Mouse (Mus musculus) neural tube, embryonic 12.5 days (tissue): ENCODE results near the gene Cdc25b. TPM values are rescaled to one million over a fixed set of nuclear protein-coding genes. Genes with fewer than 3 reads are reported as not detected.

Experiments
- ATAC-seq: fragments of 200-750 bp; cut with Nextera tagmentation; 2 replicates; pipeline ENCODE4 v1.8.0; 2017; ENCODE audit warnings: low read depth, mild to moderate bottlenecking, moderate TSS enrichment, moderate library complexity; ENCODE audit not compliant: low FRiP score
- H3K27ac ChIP-seq: fragments of 300-500 bp; sonication (generic); 2 replicates; pipeline ENCODE4 v1.5.1; 2016
- H3K27me3 ChIP-seq: fragments of 300-500 bp; sonication (generic); replicated peaks from 2 replicates; pipeline ENCODE4 v1.6.1; 2016; ENCODE audit warnings: mild to moderate bottlenecking
- H3K36me3 ChIP-seq: fragments of 300-500 bp; sonication (generic); 2 replicates; pipeline ENCODE4 v1.6.1; 2016; ENCODE audit warnings: mild to moderate bottlenecking
- H3K4me1 ChIP-seq: fragments of 300-500 bp; sonication (generic); 2 replicates; pipeline ENCODE4 v1.6.1; 2016
- H3K4me2 ChIP-seq: fragments of 300-500 bp; sonication (generic); replicated peaks from 2 replicates; pipeline ENCODE4 v1.6.1; 2016; ENCODE audit warnings: mild to moderate bottlenecking
- H3K4me3 ChIP-seq: fragments of 300-500 bp; sonication (generic); 2 replicates; pipeline ENCODE4 v1.5.1; 2016
- H3K9ac ChIP-seq: fragments of 300-500 bp; sonication (generic); 2 replicates; pipeline ENCODE4 v1.6.1; 2016; ENCODE audit warnings: mild to moderate bottlenecking
- H3K9me3 ChIP-seq: fragments of 300-500 bp; sonication (generic); 2 replicates; pipeline ENCODE4 v1.6.1; 2016; ENCODE audit warnings: mild to moderate bottlenecking
- WGBS: fragments of 180-500 bp; shearing (Covaris S2); methylation state at CpG from one replicate; pipeline ENCODE4 v1.1.7; 2016; 5-methylcytosine and 5-hydroxymethylcytosine counted together
- polyA plus RNA-seq: library from polyadenylated mRNA; unstranded; fragments of >200 nt; fragmentation: Nextera tagmentation; extraction: Ambion mirVana; gene quantifications from 2 replicates; pipeline ENCODE4 v1.2.1, GENCODE M21; 2016

Gene Cdc25b
- polyA plus RNA-seq, 1 experiment from 2014 or later: 99.5 TPM

DNA sequence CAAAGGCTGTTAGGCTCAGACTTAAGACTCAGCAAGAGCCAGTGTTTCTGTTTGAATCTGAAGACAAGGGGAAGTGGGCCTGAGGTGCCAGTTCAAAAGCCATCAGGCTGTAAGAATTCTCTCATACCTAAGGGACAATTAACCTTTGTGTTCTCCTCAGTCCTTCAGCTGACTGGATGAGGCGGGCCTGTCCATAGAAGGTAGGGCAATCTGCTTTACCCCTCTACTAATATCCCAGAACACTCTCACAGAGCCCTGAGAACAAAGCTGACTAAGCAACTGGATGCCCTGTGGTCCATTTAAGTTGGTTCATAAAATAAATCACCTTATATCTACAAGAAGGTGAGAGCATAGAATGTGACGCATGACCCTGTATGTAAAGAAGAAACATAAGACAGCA lies 20.6 kb upstream of the Cdc25b start:
- Histone ChIP-seq H3K27ac (no peak overlapping the region), H3K27me3 (peaks cover 10% of the 10 kb centered on the region), H3K9ac (no peak overlapping the region), H3K4me2 (no peak overlapping the region), H3K9me3 (no peaks in the 10 kb centered on the region), H3K4me1 (no peaks in the 10 kb centered on the region), H3K36me3 (no peaks in the 10 kb centered on the region), H3K4me3 (no peak overlapping the region)
- ATAC-seq: no peak
- 83% methylated on average over 2 of the region's 2 CpGs for WGBS

DNA sequence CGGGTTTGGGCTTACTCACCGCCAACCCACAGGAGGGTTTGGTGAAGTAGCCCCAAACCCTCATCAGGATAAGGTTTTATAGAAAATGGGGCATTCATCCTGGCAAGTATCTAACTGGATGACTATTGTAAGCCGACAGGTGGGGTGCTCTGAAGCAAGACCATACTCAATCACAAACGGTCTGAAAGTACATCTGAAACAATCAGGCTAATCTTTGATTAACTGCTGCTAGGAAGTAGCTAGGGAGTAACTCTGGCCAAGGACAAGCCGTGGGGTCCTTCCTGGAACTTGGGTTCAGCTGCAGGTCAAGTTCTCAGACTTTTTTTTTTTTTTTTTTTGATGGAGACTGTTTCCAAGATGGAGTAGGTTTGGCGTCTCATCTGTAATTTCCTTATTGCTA lies 18.8 kb upstream of the Cdc25b start:
- no peak overlapping the region for H3K9ac ChIP-seq
- H3K4me3 ChIP-seq: no peak overlapping the region
- peaks cover 28% of the 10 kb centered on the region for H3K27me3 ChIP-seq
- 0 out of 2 replicates have a peak, but pooled peaks cover 5% of the 10 kb centered on the region for H3K4me1 ChIP-seq
- no peak for ATAC-seq
- H3K36me3 ChIP-seq: peaks cover 6% of the 10 kb centered on the region; the same call in 1 of the 2 replicates
- no peak overlapping the region for H3K4me2 ChIP-seq
- 81% methylated on average over 6 of the region's 6 CpGs for WGBS
- H3K9me3 ChIP-seq: no peaks in the 10 kb centered on the region
- no peak overlapping the region for H3K27ac ChIP-seq

GRCm38 (mm10) chr2:131168914-131169313 lies 17.8 kb upstream of the Cdc25b start:
- Histone ChIP-seq H3K4me1 (0 out of 2 replicates have a peak, but pooled peaks cover 5% of the 10 kb centered on the region), H3K27ac (no peak overlapping the region), H3K4me3 (no peak overlapping the region), H3K9ac (no peak overlapping the region), H3K36me3 (peaks cover 6% of the 10 kb centered on the region; the same call in 1 of the 2 replicates), H3K27me3 (peaks cover 35% of the 10 kb centered on the region), H3K9me3 (no peaks in the 10 kb centered on the region), H3K4me2 (no peak overlapping the region)
- no peak for ATAC-seq
- 78% methylated on average over 1 of the region's 1 CpGs for WGBS

DNA sequence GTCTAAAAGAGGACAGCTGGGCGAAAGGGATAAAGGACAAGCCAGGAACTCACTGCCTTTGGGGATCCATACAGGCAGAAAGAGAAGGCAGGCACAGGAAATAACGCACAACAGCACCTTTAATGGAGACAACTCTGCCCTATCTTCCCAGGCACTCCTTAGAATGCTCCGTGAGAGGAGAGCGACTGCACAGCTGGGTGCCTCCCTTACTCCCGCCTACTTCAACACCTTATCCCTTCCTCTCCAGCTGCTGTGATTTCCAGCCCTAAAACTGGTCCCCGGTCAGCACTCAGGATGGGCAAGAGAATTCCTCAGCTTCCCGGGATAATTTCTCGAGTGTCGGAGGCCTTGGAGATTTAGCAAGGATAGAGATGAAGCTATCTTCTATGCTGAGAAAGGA lies 15.8 kb upstream of the Cdc25b start:
- WGBS: 13% methylated on average over 9 of the region's 9 CpGs
- no peak overlapping the region for H3K4me3 ChIP-seq
- H3K4me2 ChIP-seq: no peak overlapping the region
- H3K36me3 ChIP-seq: peaks cover 6% of the 10 kb centered on the region; the same call in 1 of the 2 replicates
- H3K4me1 ChIP-seq: peaks cover 18% of the 10 kb centered on the region; the same call in 1 of the 2 replicates
- no peak overlapping the region for H3K27ac ChIP-seq
- peaks cover 35% of the 10 kb centered on the region for H3K27me3 ChIP-seq
- no peak for ATAC-seq
- H3K9me3 ChIP-seq: no peaks in the 10 kb centered on the region
- no peak overlapping the region for H3K9ac ChIP-seq

- peaks cover 8% of the 10 kb centered on the region; the same call in 1 of the 2 replicates for H3K36me3 ChIP-seq
- ATAC-seq: no peak
- no peak overlapping the region for H3K27ac ChIP-seq
- no peaks in the 10 kb centered on the region for H3K9me3 ChIP-seq
- peaks cover 22% of the 10 kb centered on the region for H3K4me1 ChIP-seq
- WGBS: 5% methylated on average over 43 of the region's 43 CpGs
- no peak overlapping the region for H3K4me3 ChIP-seq
- H3K9ac ChIP-seq: 0 out of 2 replicates have a peak overlapping the region, but pooled peaks have one; percentile 19
- H3K27me3 ChIP-seq: peaks cover 35% of the 10 kb centered on the region
- peak overlapping the region; percentile 46 for H3K4me2 ChIP-seq
These were observed 15.2 kb upstream of the Cdc25b start for GRCm38 (mm10) chr2:131171401-131172104.

GRCm38 (mm10) chr2:131172322-131172721 lies 14.4 kb upstream of the Cdc25b start:
- no peak overlapping the region for H3K27ac ChIP-seq
- no peak overlapping the region for H3K4me3 ChIP-seq
- H3K27me3 ChIP-seq: peaks cover 35% of the 10 kb centered on the region
- no peaks in the 10 kb centered on the region for H3K9me3 ChIP-seq
- peaks cover 11% of the 10 kb centered on the region for H3K36me3 ChIP-seq
- H3K4me1 ChIP-seq: peaks cover 30% of the 10 kb centered on the region
- 43% methylated on average over 9 of the region's 9 CpGs for WGBS
- H3K4me2 ChIP-seq: no peak overlapping the region
- no peak overlapping the region for H3K9ac ChIP-seq
- ATAC-seq: no peak

DNA sequence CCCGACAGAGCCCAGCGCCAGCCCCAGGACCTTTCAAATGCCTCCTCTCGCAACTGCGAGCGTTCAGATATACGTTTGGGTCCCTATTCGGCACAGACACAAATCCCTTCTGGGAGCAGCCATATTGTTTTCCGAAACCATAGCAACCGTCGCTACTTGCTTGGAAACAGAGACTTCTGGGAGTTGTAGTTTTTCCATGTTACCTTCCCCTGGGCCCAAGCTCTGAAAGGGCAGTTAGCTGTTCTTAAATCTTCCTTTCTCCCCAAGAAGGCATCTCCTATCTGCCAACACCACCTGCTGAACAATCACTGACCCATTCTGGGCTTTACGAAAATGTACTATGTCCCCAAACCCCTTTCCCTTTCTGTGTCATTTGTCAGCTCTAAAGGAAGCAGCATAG lies 12.0 kb upstream of the Cdc25b start:
- peak; percentile 35 for ATAC-seq
- 5% methylated on average over 11 of the region's 11 CpGs for WGBS
- H3K4me1 ChIP-seq: peaks cover 51% of the 10 kb centered on the region
- H3K27ac ChIP-seq: no peak overlapping the region
- no peaks in the 10 kb centered on the region for H3K9me3 ChIP-seq
- peaks cover 35% of the 10 kb centered on the region for H3K27me3 ChIP-seq
- H3K4me3 ChIP-seq: peak overlapping the region; percentile 28
- peaks cover 17% of the 10 kb centered on the region for H3K36me3 ChIP-seq
- peak overlapping the region; percentile 67 for H3K4me2 ChIP-seq
- no peak overlapping the region for H3K9ac ChIP-seq

DNA sequence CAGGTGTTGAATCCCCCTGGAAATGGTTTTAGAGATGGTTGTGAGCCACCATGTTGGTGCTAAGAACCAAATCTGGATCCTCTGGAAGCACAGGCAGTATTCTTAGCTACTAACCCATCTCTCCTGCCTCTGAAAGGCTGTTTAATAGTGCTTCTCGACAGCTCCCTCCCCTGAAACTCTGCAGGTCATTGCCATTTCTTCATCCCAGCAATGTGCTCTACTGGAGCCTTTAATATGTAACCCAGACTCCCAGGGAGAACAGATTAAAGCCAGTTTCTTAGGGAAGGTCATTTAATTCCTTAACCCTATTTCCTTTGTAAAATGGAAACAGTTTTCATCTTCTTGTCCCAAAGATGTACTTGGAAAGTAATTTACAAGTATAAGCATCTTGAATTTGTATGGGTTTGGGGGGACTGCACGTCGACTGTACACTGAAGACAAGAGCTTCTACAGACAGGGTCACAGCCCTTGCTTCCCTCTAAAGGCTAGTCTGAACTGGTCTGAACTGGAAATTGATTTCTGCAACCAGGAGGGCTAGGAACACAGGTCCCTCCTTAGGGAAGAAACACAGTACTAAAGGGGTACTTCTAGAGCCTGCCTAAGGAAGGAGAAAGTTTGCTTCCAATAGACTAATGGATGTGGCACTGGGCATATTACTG lies 11.3 kb upstream of the Cdc25b start:
- H3K4me2 ChIP-seq: no peak overlapping the region; the same call in 1 of the 2 replicates
- peaks cover 32% of the 10 kb centered on the region for H3K27me3 ChIP-seq
- H3K36me3 ChIP-seq: peaks cover 17% of the 10 kb centered on the region
- 77% methylated on average over 3 of the region's 3 CpGs for WGBS
- H3K4me1 ChIP-seq: peaks cover 51% of the 10 kb centered on the region
- H3K9ac ChIP-seq: no peak overlapping the region
- H3K4me3 ChIP-seq: no peak overlapping the region
- no peaks in the 10 kb centered on the region for H3K9me3 ChIP-seq
- H3K27ac ChIP-seq: no peak overlapping the region
- ATAC-seq: no peak

GRCm38 (mm10) chr2:131175945-131176309 lies 10.8 kb upstream of the Cdc25b start:
- ATAC-seq: no peak
- 95% methylated on average over 1 of the region's 1 CpGs for WGBS
- peaks cover 51% of the 10 kb centered on the region for H3K4me1 ChIP-seq
- no peaks in the 10 kb centered on the region for H3K9me3 ChIP-seq
- H3K4me3 ChIP-seq: no peak overlapping the region
- H3K4me2 ChIP-seq: no peak overlapping the region
- H3K27me3 ChIP-seq: peaks cover 27% of the 10 kb centered on the region
- no peak overlapping the region for H3K9ac ChIP-seq
- peaks cover 17% of the 10 kb centered on the region for H3K36me3 ChIP-seq
- H3K27ac ChIP-seq: no peak overlapping the region

DNA sequence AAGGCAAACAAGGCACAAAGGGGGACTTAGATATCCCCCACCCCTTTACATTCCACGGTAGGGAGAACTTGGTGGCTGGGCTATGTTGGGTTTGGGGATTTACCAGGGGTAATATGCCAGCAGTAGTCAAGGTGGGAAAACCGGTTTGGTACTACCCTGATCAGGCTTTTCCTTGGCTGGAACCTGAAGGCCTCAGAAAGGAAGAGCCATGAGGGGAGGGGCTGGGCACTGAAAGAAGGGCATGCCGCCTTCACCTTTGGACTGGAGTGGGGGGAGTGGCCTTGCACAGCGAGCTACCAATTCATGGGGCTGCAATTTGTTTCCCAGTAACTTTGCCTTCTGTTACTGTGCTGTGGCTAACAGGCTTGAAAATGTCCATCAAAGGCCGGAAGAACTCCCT lies 10.3 kb upstream of the Cdc25b start:
- Histone ChIP-seq H3K4me2 (peak overlapping the region; percentile 95), H3K9me3 (no peaks in the 10 kb centered on the region), H3K27ac (no peak overlapping the region), H3K27me3 (peaks cover 22% of the 10 kb centered on the region), H3K36me3 (peaks cover 14% of the 10 kb centered on the region), H3K9ac (no peak overlapping the region), H3K4me1 (peaks cover 49% of the 10 kb centered on the region), H3K4me3 (peak overlapping the region; percentile 7; the same call in 1 of the 2 replicates)
- 56% methylated on average over 5 of the region's 5 CpGs for WGBS
- ATAC-seq: no peak

DNA sequence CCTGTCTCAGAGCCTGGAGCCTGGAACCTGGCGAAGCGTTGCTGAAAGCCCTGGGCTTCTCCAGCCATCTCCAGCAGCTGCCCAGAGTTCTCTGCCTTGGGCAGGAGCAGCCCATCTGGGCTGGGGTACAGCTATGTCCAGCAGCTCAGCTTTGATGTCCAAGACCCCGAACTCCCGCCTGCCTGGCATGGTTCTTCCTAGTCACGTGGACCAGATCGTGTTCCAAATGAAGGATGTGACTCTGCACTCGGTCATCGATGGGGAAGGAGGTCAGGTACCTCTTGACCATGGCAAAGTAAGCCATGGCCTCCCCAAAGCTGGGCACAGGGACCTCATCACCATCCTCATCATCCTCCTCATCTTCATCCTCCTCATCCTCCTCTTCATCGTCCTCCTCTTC lies 8.8 kb upstream of the Cdc25b start:
- 91% methylated on average over 9 of the region's 9 CpGs for WGBS
- Histone ChIP-seq H3K4me3 (peak overlapping the region; percentile 89), H3K27me3 (peaks cover 7% of the 10 kb centered on the region), H3K27ac (no peak overlapping the region), H3K4me2 (peak overlapping the region; percentile 95), H3K9ac (peak overlapping the region; percentile 94), H3K36me3 (peaks cover 11% of the 10 kb centered on the region; the same call in 1 of the 2 replicates), H3K9me3 (no peaks in the 10 kb centered on the region), H3K4me1 (peaks cover 46% of the 10 kb centered on the region)
- no peak for ATAC-seq

DNA sequence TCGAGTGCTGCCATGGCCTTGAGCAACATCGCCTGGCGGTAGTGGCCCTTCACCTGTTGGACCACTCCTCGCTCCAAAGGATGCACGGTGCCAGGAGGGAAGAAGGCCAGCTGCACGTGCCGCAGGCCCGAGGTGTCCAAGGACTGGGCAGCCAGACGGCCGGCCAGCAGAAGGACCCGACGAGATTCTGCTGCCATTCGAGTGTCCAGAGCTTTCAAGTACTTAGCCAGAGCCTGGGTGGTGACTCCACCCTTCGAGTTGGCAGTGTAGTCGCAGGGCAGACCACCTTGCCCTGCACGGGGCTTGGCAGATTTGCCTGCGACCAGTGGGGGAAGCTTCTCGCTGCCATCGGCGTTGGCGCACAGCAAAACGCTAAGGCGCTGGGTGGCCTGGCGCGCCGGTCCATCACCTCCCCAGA lies 7.9 kb upstream of the Cdc25b start:
- peak overlapping the region; percentile 95 for H3K4me2 ChIP-seq
- H3K27me3 ChIP-seq: no peaks in the 10 kb centered on the region
- peaks cover 11% of the 10 kb centered on the region; the same call in 1 of the 2 replicates for H3K36me3 ChIP-seq
- 0 out of 2 replicates have a peak, but pooled peaks have one; percentile 0 for ATAC-seq
- H3K9me3 ChIP-seq: no peaks in the 10 kb centered on the region
- H3K4me1 ChIP-seq: peaks cover 46% of the 10 kb centered on the region
- peak overlapping the region; percentile 80; the same call in 1 of the 2 replicates for H3K27ac ChIP-seq
- peak overlapping the region; percentile 94 for H3K9ac ChIP-seq
- H3K4me3 ChIP-seq: peak overlapping the region; percentile 89
- 32% methylated on average over 26 of the region's 26 CpGs for WGBS
